Mouse (Mus musculus) left cerebral cortex, adult 18-20 months (tissue): ENCODE measurements around the gene Ccdc116. TPM values are rescaled to one million over a fixed set of nuclear protein-coding genes. Genes with fewer than 3 reads are reported as not detected.
"Not testable (repeated sequence)": the region's sequence is repeated elsewhere in the genome, so short reads cannot be mapped to it uniquely, and the experiment has no call there.

Experiments
- DNase-seq, 2 experiments: peaks; one replicate each; pipeline ENCODE4 v3.0.0; 2021 to 2022; ENCODE audit warnings: low spot score in 2 of 2, mixed read lengths in 1 of 2
- long read RNA-seq, 2 experiments: library from polyadenylated mRNA; stranded (forward); transcript quantifications; one replicate each; pipeline ENCODE4 v2.0.0; 2021
- total RNA-seq, 2 experiments: library from RNA; stranded (reverse); gene quantifications; 2 replicates each; pipeline ENCODE4 v1.2.3; 2021

Ccdc116 gene
- 1 to 10 TPM; 1.6 to 4.4 TPM for total RNA-seq
- long read RNA-seq, experiment 1, partial matches to known transcripts, result 0 of 1 reads
- long read RNA-seq, experiment 1, other reads (novel, unspliced or antisense), result 0 of 1 reads
- long read RNA-seq, experiment 2, full-length matches to known transcripts, result 1 of 2 reads
- long read RNA-seq, experiment 2, partial matches to known transcripts, result 0 of 2 reads
- long read RNA-seq, experiment 2, other reads (novel, unspliced or antisense), result 1 of 2 reads

GRCm38 (mm10) chr16:17146772-17147235, at the start of gene Ccdc116:
TSS of gene Ccdc116 (minus strand) at chr16:17147229.
- peak; percentile 72 to 82 for DNase-seq

GRCm38 (mm10) chr16:17193823-17194222, 46.8 kb upstream of the Ccdc116 start:
- no peak for DNase-seq

- DNase-seq, result no peak
Measured at GRCm38 (mm10) chr16:17185475-17185874, 38.4 kb upstream of the Ccdc116 start.

- DNase-seq, result no peak
Measured at GRCm38 (mm10) chr16:17183003-17183402, 36.0 kb upstream of the Ccdc116 start.

GRCm38 (mm10) chr16:17182136-17182535, 35.1 kb upstream of the Ccdc116 start:
- DNase-seq, result no peak

GRCm38 (mm10) chr16:17181382-17181781, 34.4 kb upstream of the Ccdc116 start:
- no peak for DNase-seq

- no peak for DNase-seq
Measured at GRCm38 (mm10) chr16:17179706-17180105, 32.7 kb upstream of the Ccdc116 start.

GRCm38 (mm10) chr16:17177623-17178170, 30.7 kb upstream of the Ccdc116 start:
- DNase-seq, result no peak

- DNase-seq, result no peak
Measured at GRCm38 (mm10) chr16:17175765-17176164, 28.7 kb upstream of the Ccdc116 start.

- no peak for DNase-seq
Measured at GRCm38 (mm10) chr16:17168049-17168448, 21.0 kb upstream of the Ccdc116 start.

GRCm38 (mm10) chr16:17167179-17167578, 20.1 kb upstream of the Ccdc116 start:
- DNase-seq, result no peak

GRCm38 (mm10) chr16:17165478-17165877, 18.4 kb upstream of the Ccdc116 start:
- not testable (repeated sequence) for DNase-seq

GRCm38 (mm10) chr16:17154346-17154745, 7.3 kb upstream of the Ccdc116 start:
- no peak for DNase-seq

GRCm38 (mm10) chr16:17151874-17152273, 4.8 kb upstream of the Ccdc116 start:
- DNase-seq, result no peak

GRCm38 (mm10) chr16:17150520-17151258, 3.7 kb upstream of the Ccdc116 start:
- DNase-seq, result no peak

- no peak for DNase-seq
Measured at GRCm38 (mm10) chr16:17148084-17148483, 1.1 kb upstream of the Ccdc116 start.

- DNase-seq, result peak; percentile 24 to 32
Measured at GRCm38 (mm10) chr16:17147391-17147929, 431 bp upstream of the Ccdc116 start.

GRCm38 (mm10) chr16:17144339-17144738, 2.7 kb downstream of the Ccdc116 start, which contains the start of gene Ydjc:
TSS of gene Ydjc (plus strand) at chr16:17144621.
- no peak for DNase-seq

- no peak for DNase-seq
Measured at GRCm38 (mm10) chr16:17137355-17137754, 9.7 kb downstream of the Ccdc116 start.

GRCm38 (mm10) chr16:17132906-17133200, 14.2 kb downstream of the Ccdc116 start:
- no peak for DNase-seq

GRCm38 (mm10) chr16:17132089-17132905, 14.7 kb downstream of the Ccdc116 start, which contains the start of gene Sdf2l1:
TSS of gene Sdf2l1 (minus strand) at chr16:17132383.
- DNase-seq, result peak; percentile 98 to 99
